Mouse (Mus musculus) G1E (cell line): ENCODE measurements around the gene Serpina1e.

ENCODE experiments used
- CTCF ChIP-seq: IDR thresholded peaks from 2 replicates; pipeline ENCODE4 v1.5.1; 2012; ENCODE audit warnings: low read depth, low read length, inconsistent platforms, mixed read lengths
- GATA1 ChIP-seq: IDR thresholded peaks from 2 replicates; pipeline ENCODE4 v1.6.1; 2012; ENCODE audit warnings: borderline replicate concordance, low read length, inconsistent platforms, mixed read lengths
- GATA2 ChIP-seq: IDR thresholded peaks from 2 replicates; pipeline ENCODE4 v1.6.1; 2012; ENCODE audit warnings: low read depth, low read length, inconsistent platforms, borderline replicate concordance
- TAL1 ChIP-seq: conservative IDR thresholded peaks from 2 replicates; pipeline ENCODE4 v1.6.1; 2012; ENCODE audit warnings: low read depth, low read length, inconsistent platforms, mixed read lengths

DNA sequence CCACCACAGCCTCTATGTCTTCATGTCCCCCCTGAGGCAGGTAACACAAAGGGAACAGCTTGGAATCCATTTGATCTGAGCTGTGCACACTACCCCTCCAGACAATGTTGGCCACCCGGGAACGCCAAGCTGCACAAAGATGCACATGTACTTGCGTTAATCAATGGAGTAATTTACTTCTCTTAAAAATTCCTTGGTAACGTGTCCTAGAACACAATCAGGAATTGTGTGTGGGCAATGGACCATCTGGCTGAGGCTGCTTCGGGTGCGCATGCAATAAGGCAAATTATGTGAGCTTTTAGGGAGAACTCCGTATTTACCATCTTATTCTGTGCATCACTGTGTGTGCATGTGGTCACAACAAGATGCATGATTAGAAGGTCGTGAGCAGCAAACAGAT is 40.8 kb upstream of the Serpina1e start:
- no peak for TF ChIP-seq CTCF
- no peak for TF ChIP-seq TAL1
- no peak for TF ChIP-seq GATA1
- no peak for TF ChIP-seq GATA2
